Mouse (Mus musculus) lung, adult 2 months (tissue): ENCODE measurements around the gene Mzt1. TPM values are rescaled to one million over a fixed set of nuclear protein-coding genes. Genes with fewer than 3 reads are reported as not detected.

ENCODE experiments used
- DNase-seq: peaks from one replicate; pipeline ENCODE4 v3.0.0; 2022
- H3K4me1 ChIP-seq: fragments of 200-500 bp; 2 replicates; pipeline ENCODE4 v1.6.1; 2011; ENCODE audit warnings: low read length; ENCODE audit not compliant: control insufficient read depth, insufficient read depth
- H3K4me3 ChIP-seq: fragments of 200-500 bp; replicated peaks from 2 replicates; pipeline ENCODE3; 2011; ENCODE audit warnings: low read depth, mild to moderate bottlenecking, control low read depth, low read length; ENCODE audit errors: extremely low read depth
- CTCF ChIP-seq: fragments of 200-500 bp; IDR thresholded peaks from 2 replicates; pipeline ENCODE4 v1.5.1; 2011; ENCODE audit warnings: mild to moderate bottlenecking, low read length, control low read depth; ENCODE audit not compliant: insufficient read depth
- POLR2A ChIP-seq: fragments of 200-500 bp; IDR thresholded peaks from 2 replicates; pipeline ENCODE4 v1.6.1; 2011; ENCODE audit warnings: low read depth, mild to moderate bottlenecking, control low read depth, low read length, borderline replicate concordance; ENCODE audit errors: extremely low read depth
- WGBS: fragments of 180-500 bp; shearing (Covaris S2); methylation state at CpG from one replicate; pipeline ENCODE4 v1.1.7; 2018; 5-methylcytosine and 5-hydroxymethylcytosine counted together
- polyA plus RNA-seq: library from polyadenylated mRNA; depleted of rRNA; stranded (reverse); fragments of >200 nt; gene quantifications from 2 replicates; pipeline ENCODE4 v1.2.3, GENCODE M21; 2012; rRNA removed

Mzt1 gene
- polyA plus RNA-seq, 1 experiment = 12.3 TPM

DNA sequence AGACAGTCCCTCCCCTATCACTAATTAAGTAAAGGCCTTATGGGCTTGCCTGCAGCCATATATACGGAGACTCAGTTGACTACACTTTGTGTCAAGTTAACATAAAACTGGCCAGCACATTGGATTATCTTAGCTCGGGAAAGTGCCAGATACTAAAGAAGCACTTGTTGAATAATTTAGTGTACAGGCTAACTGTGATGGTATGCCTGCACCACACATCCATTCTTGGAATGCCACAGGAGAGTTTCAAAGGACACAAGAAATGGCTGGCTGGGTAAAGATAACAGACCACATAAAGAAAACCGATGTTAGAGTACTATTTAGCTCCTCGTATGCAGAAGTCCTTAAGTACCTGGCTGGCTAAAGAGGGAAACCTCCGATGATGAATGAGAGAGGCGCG, 27.2 kb downstream of the Mzt1 start:
- 60% methylated on average over 7 of the region's 7 CpGs for WGBS
- TF ChIP-seq CTCF (no peak), POLR2A (no peak)
- Histone ChIP-seq H3K4me3 (no peak overlapping the region), H3K4me1 (no peaks in the 10 kb centered on the region)
- no peak for DNase-seq

GRCm38 (mm10) chr14:99010920-99011313, 35.0 kb downstream of the Mzt1 start:
- WGBS = 15% methylated on average over 2 of the region's 2 CpGs

DNA sequence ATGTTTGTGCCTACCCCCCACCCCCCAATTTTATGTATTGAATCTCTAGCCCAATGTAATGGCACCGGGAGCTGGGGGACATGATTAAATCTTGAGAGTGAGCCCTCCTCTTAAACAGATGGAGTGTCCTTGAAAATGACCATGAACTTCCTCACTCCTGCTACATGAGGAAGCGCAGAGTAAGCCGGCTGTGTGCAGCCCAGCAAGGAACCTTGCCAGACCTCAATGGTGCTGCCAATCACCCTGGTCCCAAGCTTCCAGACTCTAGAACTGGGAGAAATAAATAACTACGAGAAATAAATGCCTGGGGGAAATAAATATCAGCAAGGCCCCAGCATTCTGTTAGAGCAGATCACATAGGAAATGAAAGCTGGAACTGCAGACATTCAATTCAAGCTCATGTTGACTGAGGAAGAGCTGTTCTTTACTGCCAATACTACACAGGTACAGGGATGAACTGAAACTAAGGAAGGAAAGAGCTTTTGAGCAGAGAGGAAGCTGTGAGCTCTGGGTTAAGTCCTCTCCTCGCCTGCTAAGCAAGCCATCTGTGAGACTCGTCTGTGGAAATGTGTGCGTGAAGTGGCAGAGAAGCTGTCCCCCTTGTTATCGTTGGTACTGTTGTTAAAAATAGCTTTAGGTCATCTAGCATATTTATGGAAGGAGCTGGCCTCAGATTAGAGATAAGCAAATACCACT, 35.6 kb downstream of the Mzt1 start:
- no peak for DNase-seq
- peaks cover 3% of the 10 kb centered on the region; the same call in 1 of the 2 replicates for H3K4me1 ChIP-seq
- no peak overlapping the region for H3K4me3 ChIP-seq
- 20% methylated on average over 8 of the region's 8 CpGs for WGBS
- TF ChIP-seq POLR2A (no peak), CTCF (no peak)

More at GRCm38 (mm10) chr14:99010920-99011313, 35.0 kb downstream of the Mzt1 start:
- Histone ChIP-seq H3K4me3 (no peak overlapping the region), H3K4me1 (peaks cover 3% of the 10 kb centered on the region; the same call in 1 of the 2 replicates)
- no peak for DNase-seq
- TF ChIP-seq POLR2A (no peak), CTCF (no peak)

GRCm38 (mm10) chr14:98994218-98994617, 51.7 kb downstream of the Mzt1 start, which contains the start of gene Rpl36a-ps1:
Gene Rpl36a-ps1 (minus strand): TSS chr14:98994318.
- no peaks in the 10 kb centered on the region for H3K4me1 ChIP-seq
- no peak for DNase-seq
- TF ChIP-seq CTCF (no peak), POLR2A (no peak)
- 97% methylated on average over 7 of the region's 7 CpGs for WGBS
- H3K4me3 ChIP-seq = no peak within 1 kb of the TSS

GRCm38 (mm10) chr14:98992482-98992881, 53.5 kb downstream of the Mzt1 start:
- no peak for DNase-seq
- no peak for TF ChIP-seq CTCF
- TF ChIP-seq POLR2A = no peak
- 90% methylated on average over 2 of the region's 2 CpGs for WGBS

GRCm38 (mm10) chr14:98990636-98991035, 55.3 kb downstream of the Mzt1 start:
- Histone ChIP-seq H3K4me1 (no peaks in the 10 kb centered on the region), H3K4me3 (no peak overlapping the region)
- TF ChIP-seq POLR2A (no peak), CTCF (no peak)
- WGBS = 57% methylated on average over 3 of the region's 3 CpGs
- no peak for DNase-seq

More at GRCm38 (mm10) chr14:98992482-98992881, 53.5 kb downstream of the Mzt1 start:
- no peak overlapping the region for H3K4me3 ChIP-seq
- no peaks in the 10 kb centered on the region for H3K4me1 ChIP-seq

DNA sequence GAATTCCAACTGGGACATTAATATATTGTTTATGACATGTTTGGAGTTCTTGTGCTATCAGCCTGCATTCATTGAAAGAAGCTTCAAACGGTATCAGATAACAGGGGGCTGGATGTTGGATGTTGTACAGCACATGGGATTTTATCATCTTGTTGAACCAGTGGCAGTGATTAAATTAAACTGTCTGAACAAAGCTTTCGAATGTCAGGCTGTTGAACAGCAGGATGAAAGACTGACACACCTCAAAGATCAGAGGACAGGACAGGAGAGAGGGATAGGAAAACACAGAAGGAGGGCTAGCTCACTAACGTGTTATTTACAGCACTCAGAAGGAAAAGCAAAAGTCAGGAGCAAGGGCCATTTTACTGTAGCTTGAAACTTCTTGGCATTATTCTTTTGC, 56.1 kb downstream of the Mzt1 start:
- Histone ChIP-seq H3K4me3 (no peak overlapping the region), H3K4me1 (no peaks in the 10 kb centered on the region)
- no peak for TF ChIP-seq CTCF
- TF ChIP-seq POLR2A = no peak
- WGBS = 34% methylated on average over 3 of the region's 3 CpGs
- no peak for DNase-seq

Other genes starting within 250 kb of the Mzt1 start
- not detected in 2 replicates for gene Rpl36a-ps1, start 51.8 kb downstream of the Mzt1 start, polyA plus RNA-seq
- gene Bora, start 88 bp upstream of the Mzt1 start, polyA plus RNA-seq = 0.49 and 1.3 TPM in 2 replicates
- gene Pibf1, start 53.3 kb upstream of the Mzt1 start, polyA plus RNA-seq = 1.9 and 2.7 TPM in 2 replicates
- gene Dis3, start 53.6 kb upstream of the Mzt1 start, polyA plus RNA-seq = 4.1 and 4.4 TPM in 2 replicates